Mouse (Mus musculus) urinary bladder, postnatal 36 days (tissue): Measurements from ENCODE around the gene Gm906.
"Not testable (repeated sequence)": the region's sequence is repeated elsewhere in the genome, so short reads cannot be mapped to it uniquely, and the experiment has no call there.

ENCODE experiments used
- DNase-seq, 2 experiments: peaks; one replicate each; pipeline ENCODE4 v3.0.0; 2022; ENCODE audit warnings: low spot score in 2 of 2, mixed read lengths in 1 of 2

Gene Gm906

DNA sequence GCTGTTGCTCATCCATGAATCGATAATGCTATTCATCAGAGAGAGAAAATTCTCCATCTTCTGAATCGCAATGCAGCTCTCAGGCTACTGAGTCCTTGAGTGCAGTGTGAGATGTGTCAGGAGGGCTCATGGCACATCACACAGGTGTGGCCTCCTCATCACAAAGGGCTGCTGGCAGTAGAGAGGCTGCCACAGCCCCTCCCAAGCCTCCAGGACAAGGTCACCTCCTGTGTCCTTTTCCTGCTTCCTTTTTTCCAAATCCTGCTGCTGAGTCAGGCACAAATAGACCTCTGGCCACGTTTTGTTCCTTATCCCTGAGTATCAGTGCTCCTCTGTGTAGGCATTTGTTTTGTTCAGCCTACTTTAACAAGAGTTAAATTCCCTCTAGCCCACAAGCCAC, at the start of gene Gm906:
Gene Gm906, minus strand, starts transcription at position 101 of the 400 bp plus-strand sequence.
- DNase-seq = not testable (repeated sequence)

DNA sequence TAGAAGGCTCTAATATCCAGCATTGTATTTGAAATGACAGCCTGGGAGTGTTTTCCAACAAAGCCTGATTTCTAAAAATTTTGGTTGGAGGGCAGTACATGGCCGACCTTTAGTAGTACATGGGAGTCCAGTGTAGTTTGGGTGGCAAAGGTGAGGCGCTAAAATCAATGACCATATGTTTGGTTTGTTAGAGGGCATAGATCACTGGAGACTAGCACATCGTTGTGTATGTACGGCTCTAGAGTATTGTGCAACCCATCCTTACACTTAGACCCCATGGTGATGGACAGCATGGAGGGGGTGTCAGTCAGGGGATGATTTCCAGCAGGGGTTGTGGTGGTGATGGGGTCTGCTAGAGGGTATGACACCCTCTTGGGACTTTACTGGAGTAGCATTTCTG, 33.2 kb upstream of the Gm906 start:
- not testable (repeated sequence) for DNase-seq

DNA sequence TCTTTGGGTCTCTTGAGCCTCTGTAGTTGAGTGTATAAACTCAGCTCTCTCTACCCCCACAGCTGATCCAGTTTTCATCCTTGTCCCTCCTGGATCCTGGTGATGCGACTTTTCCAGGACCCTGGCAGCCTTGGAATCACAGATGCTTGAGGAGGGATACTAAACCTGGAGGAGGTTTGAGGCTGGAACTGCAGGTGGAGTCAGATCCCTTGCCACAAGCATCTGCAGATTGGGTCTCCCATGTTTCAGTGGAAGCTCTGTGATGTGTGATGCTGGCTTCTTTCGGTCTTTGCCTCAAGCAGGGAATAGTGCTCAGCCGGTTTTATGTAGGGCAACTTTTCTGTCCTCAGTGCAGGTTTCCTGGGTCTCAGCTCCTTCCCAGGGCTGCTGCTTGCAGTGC, 13.6 kb downstream of the Gm906 start:
- no peak for DNase-seq

DNA sequence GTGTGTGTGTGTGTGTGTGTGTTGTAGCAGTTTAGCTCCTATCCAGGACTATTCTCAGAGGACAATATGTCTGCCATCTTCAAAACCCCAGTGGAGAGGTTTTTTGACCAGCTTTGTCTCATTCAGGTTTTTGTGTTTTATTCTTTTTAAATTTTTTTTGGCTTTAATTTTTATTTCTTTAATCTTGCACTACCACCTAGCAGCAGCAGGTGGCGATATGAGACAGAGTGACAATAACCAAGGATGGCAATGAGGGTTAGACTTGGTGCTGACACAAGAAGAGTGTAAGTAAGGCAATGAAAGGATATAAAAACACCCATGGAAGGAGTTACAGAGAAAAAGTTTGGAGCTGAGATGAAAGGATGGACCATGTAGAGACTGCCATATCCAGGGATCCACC, 38.3 kb downstream of the Gm906 start:
- not testable (repeated sequence) for DNase-seq

DNA sequence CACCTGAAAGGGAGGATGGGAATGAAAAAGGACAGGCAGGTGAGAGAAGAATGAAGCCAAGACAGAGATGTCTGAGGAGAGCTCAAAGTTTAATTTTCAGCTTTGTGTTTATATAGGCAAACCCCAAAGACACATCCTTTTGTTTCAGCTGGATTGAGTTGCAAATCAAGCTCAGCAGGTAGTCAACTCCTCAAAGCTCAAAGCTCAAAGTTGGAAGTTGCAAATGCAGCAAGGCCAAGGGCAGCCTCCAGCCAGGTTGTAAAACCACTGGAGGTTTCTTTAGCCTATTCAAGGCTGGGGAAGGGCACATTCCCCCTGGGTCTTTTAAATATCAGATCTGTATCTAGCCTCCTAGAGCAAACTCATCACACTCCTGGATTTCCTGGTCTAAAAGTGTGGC, 39.9 kb downstream of the Gm906 start:
- DNase-seq = not testable (repeated sequence)

DNA sequence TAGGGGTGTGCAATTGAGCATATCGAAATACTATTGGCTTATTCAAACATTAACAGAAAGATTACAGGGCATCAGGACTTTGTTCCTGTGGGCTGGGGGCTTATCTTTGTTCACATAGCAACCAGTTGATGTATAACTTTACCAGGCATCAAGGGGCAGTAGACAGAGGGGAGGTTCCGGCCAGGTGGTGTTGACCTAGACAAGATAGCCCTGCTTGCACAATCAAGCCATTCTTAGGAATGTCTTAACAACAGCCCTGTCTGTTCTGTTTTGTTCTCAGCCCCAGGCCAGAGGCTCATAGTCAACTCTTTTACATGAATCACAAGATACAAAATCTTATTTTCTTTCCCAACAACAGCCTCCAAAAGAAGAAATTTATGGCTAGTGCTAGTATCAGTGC, 40.5 kb downstream of the Gm906 start:
- not testable (repeated sequence) for DNase-seq

DNA sequence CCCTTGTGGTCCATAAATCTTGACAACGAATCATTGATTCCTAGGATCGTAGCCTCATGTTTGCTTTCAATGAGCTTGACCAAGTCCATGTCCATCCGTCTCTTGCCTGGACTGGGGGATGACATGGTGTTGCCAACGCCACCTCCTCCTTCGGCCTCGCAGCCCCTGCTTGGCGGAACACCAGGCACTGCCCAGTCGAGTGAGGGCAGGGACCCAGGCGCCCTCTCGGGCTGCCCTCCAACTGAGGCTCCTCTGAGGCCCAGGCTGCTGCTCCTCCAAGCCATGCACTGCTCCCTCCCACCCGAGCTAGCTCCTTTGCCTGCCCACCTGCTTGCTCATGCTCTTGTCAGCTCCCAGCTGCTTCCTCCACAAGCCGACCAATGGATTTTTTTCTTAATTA, 42.1 kb downstream of the Gm906 start:
- DNase-seq = no peak

DNA sequence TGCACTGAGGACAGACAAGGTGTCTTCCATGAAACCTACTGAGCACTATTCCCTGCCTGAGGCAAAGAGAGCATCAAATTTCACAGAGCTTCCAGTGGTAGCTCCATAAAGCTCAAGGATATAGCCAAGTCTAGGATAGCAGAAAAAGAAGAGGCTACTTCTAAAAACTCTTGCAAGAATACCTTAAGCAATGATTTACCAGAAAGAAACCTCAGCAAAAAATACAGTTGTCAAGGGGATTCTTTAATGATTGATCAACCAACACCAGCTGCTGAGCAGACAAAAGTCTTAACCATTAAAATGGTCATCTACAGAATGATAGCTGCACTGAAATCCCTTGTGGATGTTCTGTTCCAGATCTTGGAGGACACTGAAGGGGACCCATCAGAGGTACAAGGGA, 53.3 kb downstream of the Gm906 start:
- not testable (repeated sequence) for DNase-seq
